Mouse (Mus musculus) left cerebral cortex, adult 8-10 months (tissue): ENCODE measurements around the gene Sult1e1. TPM values are rescaled to one million over a fixed set of nuclear protein-coding genes. Genes with fewer than 3 reads are reported as not detected.

ENCODE experiments used
- microRNA-seq, 2 experiments: library from miRNA; unstranded; fragments of <30 nt; microRNA quantifications; one replicate each; pipeline ENCODE4 v1.2.0; 2022
- total RNA-seq, 4 experiments: library from RNA; stranded (reverse); gene quantifications; 2 replicates each; pipeline ENCODE4 v1.2.4; 2022

Gene Sult1e1
- total RNA-seq, 4 experiments from 2014 or later, result not detected

Small RNAs within 50 kb of the gene (microRNA-seq; reads per million reads assigned to microRNA genes)
- 0 reads per million in 2 experiments for gene Mir3969

Other genes starting within 250 kb of the Sult1e1 start
- not detected for gene Ugt2b38, start 167.4 kb downstream of the Sult1e1 start, total RNA-seq
- gene Ugt2a2, start 109.3 kb downstream of the Sult1e1 start, total RNA-seq, result not detected
- not detected for gene Gm43638, start 104.8 kb downstream of the Sult1e1 start, total RNA-seq
- not detected for gene Ugt2a1, start 100.7 kb downstream of the Sult1e1 start, total RNA-seq
- not detected for gene Sult1b1, start 53.4 kb downstream of the Sult1e1 start, total RNA-seq
- not detected for gene Sult1d1, start 22.6 kb downstream of the Sult1e1 start, total RNA-seq
- gene Csn1s1, start 74.6 kb upstream of the Sult1e1 start, total RNA-seq, result not detected
- gene Csn2, start 108.0 kb upstream of the Sult1e1 start, total RNA-seq, result not detected
- not detected for gene Csn1s2a, start 183.0 kb upstream of the Sult1e1 start, total RNA-seq
- gene Csn1s2b, start 216.5 kb upstream of the Sult1e1 start, total RNA-seq, result not detected
- not detected for gene Prr27, start 234.1 kb upstream of the Sult1e1 start, total RNA-seq